Mouse (Mus musculus) hindbrain, embryonic 14.5 days (tissue): Measurements from ENCODE around the gene Psap. TPM values are rescaled to one million over a fixed set of nuclear protein-coding genes. Genes with fewer than 3 reads are reported as not detected.
A peak's percentile ranks its signal among the peaks of the same experiment; 100 is the strongest.

Source experiments
- ATAC-seq: fragments of 200-750 bp; cut with Nextera tagmentation; 2 replicates; pipeline ENCODE4 v1.8.0; 2017; ENCODE audit warnings: moderate number of reproducible peaks, mild to moderate bottlenecking, moderate TSS enrichment, moderate library complexity; ENCODE audit not compliant: low FRiP score
- DNase-seq: peaks from one replicate; pipeline ENCODE4 v3.0.0-alpha.2; 2015; ENCODE audit warnings: low spot score
- H3K27ac ChIP-seq: fragments of 300-500 bp; sonication (generic); 2 replicates; pipeline ENCODE4 v1.5.1; 2014; ENCODE audit warnings: mild to moderate bottlenecking, moderate library complexity
- H3K27me3 ChIP-seq: fragments of 300-500 bp; sonication (generic); 2 replicates; pipeline ENCODE4 v1.6.1; 2014; ENCODE audit warnings: mild to moderate bottlenecking, low read length, mixed read lengths; ENCODE audit not compliant: control insufficient read depth, insufficient read depth
- H3K36me3 ChIP-seq: fragments of 300-500 bp; sonication (generic); replicated peaks from 2 replicates; pipeline ENCODE4 v1.6.1; 2014; ENCODE audit not compliant: control insufficient read depth, insufficient read depth
- H3K4me1 ChIP-seq: fragments of 300-500 bp; sonication (generic); replicated peaks from 2 replicates; pipeline ENCODE4 v1.6.1; 2014; ENCODE audit warnings: antibody characterized with exemption, low read length, mixed read lengths; ENCODE audit not compliant: control insufficient read depth, insufficient read depth
- H3K4me2 ChIP-seq: fragments of 300-500 bp; sonication (generic); replicated peaks from 2 replicates; pipeline ENCODE4 v1.6.1; 2014; ENCODE audit warnings: mild to moderate bottlenecking, moderate library complexity
- H3K4me3 ChIP-seq: fragments of 300-500 bp; sonication (generic); replicated peaks from 2 replicates; pipeline ENCODE4 v1.5.1; 2014; ENCODE audit warnings: mild to moderate bottlenecking, low read length
- H3K9ac ChIP-seq: fragments of 300-500 bp; sonication (generic); 2 replicates; pipeline ENCODE4 v1.6.1; 2014
- H3K9me3 ChIP-seq: fragments of 300-500 bp; sonication (generic); 2 replicates; pipeline ENCODE4 v1.6.1; 2016; ENCODE audit warnings: low read length; ENCODE audit not compliant: control insufficient read depth
- WGBS: fragments of 180-500 bp; shearing (Covaris S2); extraction: QIAGEN DNeasy Blood & Tissue Kit; methylation state at CpG from one replicate; pipeline ENCODE4 v1.1.7; 2014; 5-methylcytosine and 5-hydroxymethylcytosine counted together
- polyA plus RNA-seq: library from polyadenylated mRNA; unstranded; fragments of >200 nt; fragmentation: Nextera tagmentation; extraction: Ambion mirVana; gene quantifications from 2 replicates; pipeline ENCODE4 v1.2.1, GENCODE M21; 2014

The Psap gene
- polyA plus RNA-seq, 1 experiment from 2014 or later, result 147 TPM

DNA sequence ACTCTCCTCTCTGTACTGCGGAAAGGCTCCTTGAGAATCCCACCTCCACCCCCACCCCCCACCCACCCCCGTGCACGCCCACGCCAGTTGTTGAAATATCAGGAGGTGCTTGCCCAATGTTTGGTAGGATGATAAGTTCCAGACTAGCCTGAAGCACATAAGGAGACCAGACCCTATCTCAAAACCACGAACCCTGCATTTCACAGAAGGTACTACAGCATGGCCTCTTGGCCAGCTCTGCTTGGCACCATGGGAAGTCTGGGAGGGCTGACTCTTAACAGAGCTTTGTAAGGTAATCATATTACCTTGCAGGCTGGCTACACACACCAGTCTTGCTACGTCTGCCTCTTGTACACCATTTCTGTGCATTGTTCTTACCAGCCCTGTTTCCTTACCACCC is 5.2 kb upstream of the Psap start:
- H3K27ac ChIP-seq, result no peak overlapping the region
- 73% methylated on average over 6 of the region's 6 CpGs for WGBS
- H3K36me3 ChIP-seq, result no peaks in the 10 kb centered on the region
- no peaks in the 10 kb centered on the region for H3K4me1 ChIP-seq
- no peak overlapping the region for H3K9ac ChIP-seq
- no peak overlapping the region for H3K4me3 ChIP-seq
- H3K27me3 ChIP-seq, result no peaks in the 10 kb centered on the region
- ATAC-seq (no peak), DNase-seq (no peak)
- H3K9me3 ChIP-seq, result no peaks in the 10 kb centered on the region
- no peak overlapping the region for H3K4me2 ChIP-seq

DNA sequence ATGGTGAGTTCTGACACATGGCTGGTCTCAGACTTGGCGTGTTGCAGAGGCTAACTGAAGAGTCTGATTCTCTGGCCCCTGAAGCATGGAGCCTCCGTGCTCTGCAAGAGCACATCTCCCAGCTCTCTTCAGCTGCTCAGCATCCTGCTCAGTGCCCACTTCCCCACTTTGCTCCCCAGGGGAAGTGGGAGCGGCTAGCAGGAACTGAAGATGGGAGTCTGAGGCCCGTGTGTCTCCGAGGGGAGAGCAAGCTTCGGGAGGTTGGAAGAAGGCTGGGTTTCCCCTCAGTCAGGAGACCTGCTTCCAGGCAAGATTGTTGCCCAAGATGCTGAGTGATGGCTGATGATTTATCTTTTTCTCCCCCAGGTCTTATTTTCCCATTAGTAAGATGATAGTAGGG is 4.0 kb upstream of the Psap start:
- Histone ChIP-seq H3K4me1 (peaks cover 3% of the 10 kb centered on the region), H3K9ac (no peak overlapping the region), H3K9me3 (no peaks in the 10 kb centered on the region), H3K27me3 (no peaks in the 10 kb centered on the region), H3K4me3 (no peak overlapping the region), H3K36me3 (no peaks in the 10 kb centered on the region), H3K4me2 (no peak overlapping the region), H3K27ac (no peak overlapping the region)
- ATAC-seq (no peak), DNase-seq (no peak)
- WGBS, result 72% methylated on average over 6 of the region's 6 CpGs

DNA sequence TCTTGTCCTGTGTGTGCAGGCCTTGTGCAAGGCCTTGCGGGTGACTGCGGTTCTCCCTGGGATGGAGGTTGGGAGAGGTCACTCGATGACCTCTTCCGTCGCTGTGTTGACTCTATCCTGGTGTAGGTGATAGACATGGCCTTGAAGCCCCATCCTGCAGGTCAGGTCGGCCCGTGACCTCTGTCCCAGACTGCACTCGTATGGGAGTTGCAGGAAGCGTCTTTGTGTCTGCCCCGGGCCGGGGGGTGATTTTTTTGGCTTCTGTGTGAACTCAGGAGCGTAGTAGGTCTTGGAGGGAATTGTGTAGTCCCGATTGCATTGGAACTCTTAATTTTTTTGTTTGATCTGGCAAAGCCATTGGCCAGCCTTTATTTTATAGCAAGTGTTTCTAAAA is 576 bp downstream of the Psap start:
- H3K4me1 ChIP-seq, result peaks cover 47% of the 10 kb centered on the region
- H3K4me2 ChIP-seq, result peak overlapping the region; percentile 77
- 7% methylated on average over 13 of the region's 13 CpGs for WGBS
- peak overlapping the region; percentile 61 for H3K4me3 ChIP-seq
- no peaks in the 10 kb centered on the region for H3K9me3 ChIP-seq
- DNase-seq, result no peak
- peak overlapping the region; percentile 74 for H3K9ac ChIP-seq
- no peak for ATAC-seq
- peak overlapping the region; percentile 95 for H3K27ac ChIP-seq
- H3K27me3 ChIP-seq, result no peaks in the 10 kb centered on the region
- no peaks in the 10 kb centered on the region for H3K36me3 ChIP-seq

DNA sequence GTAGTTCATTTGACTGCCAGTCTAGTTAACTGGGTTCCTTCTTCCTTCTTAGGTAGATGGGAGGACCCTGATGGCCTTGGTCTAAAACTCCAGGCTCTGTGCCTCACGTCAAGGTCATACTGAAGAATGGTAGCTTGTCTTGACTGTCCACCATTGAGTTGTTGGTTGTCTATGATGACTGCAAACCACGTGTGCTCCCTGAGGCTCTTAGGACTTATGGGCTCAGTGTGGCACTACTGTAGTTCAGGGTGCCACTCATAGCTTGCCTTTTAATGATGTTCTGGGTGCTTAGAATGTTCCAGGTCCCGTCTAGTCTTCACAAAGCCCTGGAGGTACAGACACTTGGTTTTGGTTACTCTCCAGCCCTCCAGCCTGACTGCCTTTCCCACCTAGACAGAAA is 1.4 kb downstream of the Psap start:
- Histone ChIP-seq H3K36me3 (no peaks in the 10 kb centered on the region), H3K9me3 (no peaks in the 10 kb centered on the region), H3K27me3 (no peaks in the 10 kb centered on the region), H3K9ac (peak overlapping the region; percentile 74; the same call in 1 of the 2 replicates), H3K27ac (no peak overlapping the region), H3K4me3 (peak overlapping the region; percentile 61), H3K4me1 (peaks cover 54% of the 10 kb centered on the region), H3K4me2 (peak overlapping the region; percentile 77)
- DNase-seq, result no peak
- 86% methylated on average over 3 of the region's 3 CpGs for WGBS
- no peak for ATAC-seq

DNA sequence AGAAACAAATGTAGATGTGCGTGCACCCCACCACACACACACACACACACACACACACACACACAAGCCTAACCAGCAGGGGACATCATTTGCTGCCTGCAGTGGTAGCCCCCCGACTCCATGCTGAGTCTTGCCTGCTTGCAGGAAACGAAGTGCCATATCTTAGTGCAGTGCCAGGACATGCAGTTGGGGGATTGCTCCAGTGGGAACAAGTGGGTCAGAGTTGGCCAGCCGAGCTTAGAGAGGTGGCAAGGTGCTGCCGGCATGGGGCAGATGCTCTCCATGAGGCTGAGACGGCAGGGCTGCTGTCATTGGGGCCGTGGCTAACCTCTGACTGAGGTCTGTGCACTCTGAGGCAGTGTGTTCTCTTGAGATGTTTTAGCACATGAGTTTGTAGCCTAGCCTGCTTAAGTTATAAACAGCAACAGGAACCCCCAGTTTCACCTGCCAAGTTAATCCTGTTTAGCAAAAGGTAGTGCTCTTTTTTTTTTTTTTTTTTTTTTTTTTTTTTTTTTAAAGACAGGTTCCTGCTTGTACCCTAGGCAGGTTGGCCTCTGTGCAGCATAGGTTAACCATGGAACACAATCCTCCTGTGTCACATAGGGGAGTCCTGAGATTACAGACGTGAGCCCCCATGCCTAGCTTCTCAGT is 2.0 kb downstream of the Psap start:
- DNase-seq (no peak), ATAC-seq (no peak)
- H3K27me3 ChIP-seq, result no peaks in the 10 kb centered on the region
- peak overlapping the region; percentile 61 for H3K4me3 ChIP-seq
- H3K36me3 ChIP-seq, result no peaks in the 10 kb centered on the region
- peaks cover 60% of the 10 kb centered on the region for H3K4me1 ChIP-seq
- peak overlapping the region; percentile 29 for H3K9ac ChIP-seq
- no peaks in the 10 kb centered on the region for H3K9me3 ChIP-seq
- 61% methylated on average over 8 of the region's 8 CpGs for whole genome bisulfite sequencing
- H3K27ac ChIP-seq, result 0 out of 2 replicates have a peak overlapping the region, but pooled peaks have one; percentile 26
- H3K4me2 ChIP-seq, result peak overlapping the region; percentile 77

DNA sequence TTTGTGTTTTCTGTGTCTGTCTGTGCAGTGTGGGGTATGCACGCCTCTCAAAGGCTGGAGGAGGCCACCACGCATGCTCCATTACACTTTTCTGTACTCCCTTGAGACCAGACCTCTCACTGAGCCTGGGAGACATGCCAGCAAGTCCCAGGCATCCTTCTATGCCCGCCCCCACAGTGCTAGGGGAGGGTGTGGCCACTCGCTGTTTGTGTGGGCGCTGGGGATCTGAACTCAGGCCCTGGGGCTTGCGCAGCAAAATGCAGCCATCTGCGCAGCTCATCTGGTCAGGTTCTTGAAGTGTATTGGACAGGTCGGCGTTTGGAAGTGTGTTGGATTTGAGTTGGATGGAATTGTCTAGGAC is 2.5 kb downstream of the Psap start:
- DNase-seq (no peak), ATAC-seq (no peak)
- no peaks in the 10 kb centered on the region for H3K27me3 ChIP-seq
- H3K36me3 ChIP-seq, result no peaks in the 10 kb centered on the region
- H3K9me3 ChIP-seq, result no peaks in the 10 kb centered on the region
- no peak overlapping the region for H3K4me3 ChIP-seq
- WGBS, result 82% methylated on average over 9 of the region's 9 CpGs
- peaks cover 65% of the 10 kb centered on the region for H3K4me1 ChIP-seq
- H3K9ac ChIP-seq, result 0 out of 2 replicates have a peak overlapping the region, but pooled peaks have one; percentile 29
- peak overlapping the region; percentile 77 for H3K4me2 ChIP-seq
- H3K27ac ChIP-seq, result 0 out of 2 replicates have a peak overlapping the region, but pooled peaks have one; percentile 26

DNA sequence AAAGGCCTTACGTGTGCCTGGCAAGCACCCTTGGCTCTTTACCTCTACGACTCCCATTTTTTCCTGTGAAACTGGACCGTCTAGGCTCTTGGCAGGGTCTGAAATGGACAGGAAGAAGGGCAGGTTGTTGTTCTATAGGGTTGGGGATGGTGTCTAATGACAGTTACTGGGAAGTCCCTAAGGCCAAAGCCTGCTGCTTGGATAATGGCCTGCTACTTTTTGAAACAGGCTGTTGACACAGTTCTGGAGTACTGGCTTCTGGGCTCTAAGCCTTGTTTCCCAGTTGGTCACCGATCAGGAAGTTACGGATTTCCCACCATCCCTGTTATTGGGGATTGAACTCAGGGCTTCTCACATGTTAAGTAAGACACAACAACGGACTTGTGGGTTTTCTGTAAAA is 2.9 kb downstream of the Psap start:
- Histone ChIP-seq H3K4me3 (no peak overlapping the region), H3K9ac (no peak overlapping the region), H3K36me3 (no peaks in the 10 kb centered on the region), H3K4me2 (peak overlapping the region; percentile 77), H3K27ac (no peak overlapping the region), H3K4me1 (peaks cover 69% of the 10 kb centered on the region), H3K9me3 (no peaks in the 10 kb centered on the region), H3K27me3 (no peaks in the 10 kb centered on the region)
- ATAC-seq, result no peak
- no peak for DNase-seq
- WGBS, result 86% methylated on average over 6 of the region's 6 CpGs

DNA sequence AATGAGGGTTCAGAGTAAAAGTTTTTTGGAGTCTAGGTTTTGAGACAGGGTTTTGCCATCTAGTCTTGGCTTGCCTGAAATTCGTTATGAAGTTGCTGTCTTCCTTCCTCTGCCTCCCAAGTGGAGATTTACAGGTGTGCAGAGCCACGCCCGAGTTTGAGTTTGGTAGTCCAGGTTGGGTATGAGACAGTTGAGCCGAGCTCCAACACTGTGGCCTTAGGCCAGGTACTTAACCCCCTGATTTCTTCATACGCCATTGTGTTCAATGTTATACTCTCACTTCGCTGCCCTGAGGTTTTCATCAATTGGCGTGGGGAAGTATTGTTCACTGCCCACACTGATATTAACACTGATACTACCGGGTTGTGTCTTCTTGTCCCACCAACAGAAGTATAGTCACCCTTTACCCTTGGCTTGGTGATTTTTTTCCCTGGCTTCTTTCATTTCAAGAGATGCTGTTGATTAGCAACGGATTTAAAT is 4.2 kb downstream of the Psap start:
- H3K27me3 ChIP-seq, result no peaks in the 10 kb centered on the region
- no peaks in the 10 kb centered on the region for H3K36me3 ChIP-seq
- H3K9me3 ChIP-seq, result no peaks in the 10 kb centered on the region
- peaks cover 82% of the 10 kb centered on the region for H3K4me1 ChIP-seq
- 92% methylated on average over 9 of the region's 9 CpGs for WGBS
- H3K4me2 ChIP-seq, result no peak overlapping the region
- H3K4me3 ChIP-seq, result no peak overlapping the region
- ATAC-seq (no peak), DNase-seq (no peak)
- H3K9ac ChIP-seq, result no peak overlapping the region
- no peak overlapping the region for H3K27ac ChIP-seq

DNA sequence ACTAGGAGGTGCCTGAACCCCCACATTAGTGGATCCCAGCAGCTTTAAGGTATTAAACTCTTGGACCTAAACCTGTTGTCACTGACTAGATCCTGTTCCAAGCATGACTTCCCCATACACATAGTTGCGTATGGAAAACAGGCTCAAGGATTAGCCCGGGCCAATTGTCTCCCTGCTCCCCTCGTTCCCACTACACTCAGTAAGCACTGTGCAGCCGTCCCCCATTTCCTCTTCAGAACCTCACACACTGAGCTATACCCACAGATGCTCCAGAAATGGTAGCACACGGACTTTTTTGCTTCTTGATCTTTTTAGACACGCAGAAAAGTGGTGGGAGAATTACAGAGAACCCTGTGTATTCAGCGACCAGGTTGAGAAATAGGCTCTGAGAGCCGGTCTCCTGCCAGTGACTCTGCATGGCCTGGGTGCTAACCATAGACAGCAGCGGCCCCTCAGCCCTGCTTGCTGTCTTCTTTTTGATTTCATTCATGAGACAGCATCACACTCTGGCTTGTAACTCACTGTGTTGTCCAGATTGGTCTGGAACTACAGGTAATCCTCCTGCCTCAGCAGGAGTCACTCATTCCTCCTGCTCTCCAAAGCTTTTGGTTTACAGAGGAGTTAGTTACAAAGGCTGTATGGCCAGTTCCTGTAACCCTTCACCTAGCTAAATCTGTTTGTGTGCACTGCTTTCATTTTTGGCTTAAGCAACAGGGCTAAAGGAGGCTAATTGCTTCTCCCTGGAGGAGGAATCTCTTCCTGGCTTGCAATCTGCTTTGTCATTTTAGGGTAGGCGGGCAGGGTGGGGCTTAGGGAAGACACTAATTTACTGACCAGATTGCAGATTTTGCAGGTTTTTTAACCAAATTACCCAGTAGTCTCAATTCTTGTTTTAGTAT is 4.9 kb downstream of the Psap start:
- Histone ChIP-seq H3K36me3 (no peaks in the 10 kb centered on the region), H3K27ac (0 out of 2 replicates have a peak overlapping the region, but pooled peaks have one; percentile 15), H3K9ac (no peak overlapping the region), H3K4me1 (peaks cover 86% of the 10 kb centered on the region), H3K4me3 (no peak overlapping the region), H3K27me3 (no peaks in the 10 kb centered on the region), H3K4me2 (no peak overlapping the region), H3K9me3 (no peaks in the 10 kb centered on the region)
- 80% methylated on average over 10 of the region's 10 CpGs for WGBS
- ATAC-seq (no peak), DNase-seq (no peak)
